ENCODE assay signal across 9 mouse cellular contexts in the genomic region with DNA sequence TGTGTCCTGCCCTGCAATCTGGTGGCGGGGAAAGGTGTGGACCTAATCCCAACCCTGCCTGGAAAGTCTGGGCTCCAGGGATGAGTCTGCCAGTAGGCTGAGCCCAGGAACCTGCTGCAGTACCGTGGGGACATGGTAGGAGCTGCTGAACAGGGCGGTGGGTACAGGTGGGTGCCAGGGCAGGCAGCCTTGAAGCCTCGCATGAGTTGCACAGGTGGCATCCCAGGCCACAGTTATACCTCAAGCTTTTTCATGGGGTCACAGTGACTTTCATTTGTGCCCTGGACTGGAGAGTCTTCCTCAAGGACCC. TPM values are rescaled to one million over a fixed set of nuclear protein-coding genes. Genes with fewer than 3 reads are reported as not detected.
DNase-seq lines count a peak whose midpoint lies in the region; ATAC-seq and TF ChIP-seq lines count a peak whose summit lies in the region.
"Had no signal": no experiment of that assay in that cellular context is flagged by ENCODE, and none has a peak within 500 bp of the region (broad histone marks: within the 10 kb centered on the region; RNA-seq: fewer than 3 reads in every experiment).

No protein-coding gene starts in this region.

- no peak for ATAC-seq in midbrain, embryonic 11.5 days (ENCODE audit: low FRiP score)
- 0 out of 2 replicates have a peak, but pooled peaks have one; percentile 28 for ATAC-seq in limb, embryonic 14.5 days (ENCODE audit: low FRiP score, low read depth)
- ATAC-seq in stomach, embryonic 16.5 days (ENCODE audit: insufficient read depth, low FRiP score): peak; percentile 63; the same call in 1 of the 2 replicates

- H3K27me3 ChIP-seq in midbrain, embryonic 10.5 days (ENCODE audit: low read depth, poor library complexity, severe bottlenecking): no peaks in the 10 kb centered on the region
- H3K27me3 ChIP-seq in midbrain, embryonic 11.5 days (ENCODE audit: control insufficient read depth, insufficient read depth, low read length): no peaks in the 10 kb centered on the region
- no peaks in the 10 kb centered on the region for H3K27me3 ChIP-seq in limb, embryonic 14.5 days (ENCODE audit: control insufficient read depth, insufficient read depth, low read length)
- no peaks in the 10 kb centered on the region for H3K27me3 ChIP-seq in stomach, embryonic 16.5 days (ENCODE audit: control insufficient read depth, insufficient read depth, low read length)

- no peak for DNase-seq in gastrocnemius, adult 2 months
- no peak for DNase-seq in gastrocnemius, adult 8-10 months (ENCODE audit: low spot score in 2 of 2)
- DNase-seq in midbrain, embryonic 10.5 days (ENCODE audit: low spot score): no peak
- DNase-seq in midbrain, embryonic 11.5 days (ENCODE audit: low spot score, missing footprints): no peak
- no peak for DNase-seq in limb, embryonic 14.5 days (ENCODE audit: low spot score)
- DNase-seq in right cerebral cortex, postnatal 36 days (ENCODE audit: low spot score in 2 of 2): no peak
- DNase-seq in gastrocnemius, adult 18-20 months (ENCODE audit: low spot score): no peak
- DNase-seq: layer of hippocampus, adult 9-11 months had no signal

- no peaks in the 10 kb centered on the region for H3K9me3 ChIP-seq in midbrain, embryonic 10.5 days (replicated peaks)
- H3K9me3 ChIP-seq in midbrain, embryonic 11.5 days (ENCODE audit: control insufficient read depth, low read length): no peaks in the 10 kb centered on the region
- H3K9me3 ChIP-seq in limb, embryonic 14.5 days (ENCODE audit: control insufficient read depth, low read length): no peaks in the 10 kb centered on the region
- no peaks in the 10 kb centered on the region for H3K9me3 ChIP-seq in stomach, embryonic 16.5 days (replicated peaks; ENCODE audit: control insufficient read depth, low read length)

- H3K4me3 ChIP-seq in gastrocnemius, adult 2 months: peak overlapping the region; percentile 71
- H3K4me3 ChIP-seq in midbrain, embryonic 10.5 days: peak overlapping the region; percentile 20; the same call in 1 of the 2 replicates
- H3K4me3 ChIP-seq in midbrain, embryonic 11.5 days (ENCODE audit: low read depth, low read length): no peak overlapping the region
- peak overlapping the region; percentile 42 for H3K4me3 ChIP-seq in limb, embryonic 14.5 days (replicated peaks; ENCODE audit: low read length)
- H3K4me3 ChIP-seq in stomach, embryonic 16.5 days (replicated peaks; ENCODE audit: low read length): peak overlapping the region; percentile 49

- intact Hi-C loops in gastrocnemius, adult 2 months (cut with DNase I): no loop called here

- TF ChIP-seq CTCF in gastrocnemius, adult 2 months (IDR thresholded peaks at IDR 0.05): no peak

- no peaks in the 10 kb centered on the region; the same call in 1 of the 2 replicates for H3K36me3 ChIP-seq in midbrain, embryonic 10.5 days
- no peaks in the 10 kb centered on the region for H3K36me3 ChIP-seq in midbrain, embryonic 11.5 days (ENCODE audit: control insufficient read depth, insufficient read depth, low read length)
- no peaks in the 10 kb centered on the region for H3K36me3 ChIP-seq in limb, embryonic 14.5 days (ENCODE audit: control insufficient read depth, insufficient read depth, low read length)
- no peaks in the 10 kb centered on the region for H3K36me3 ChIP-seq in stomach, embryonic 16.5 days (ENCODE audit: control insufficient read depth, insufficient read depth, low read length)

- no peak for TF ChIP-seq POLR2A in limb, embryonic 14.5 days (IDR thresholded peaks at IDR 0.05; ENCODE audit: borderline replicate concordance, extremely low read depth, insufficient read depth, insufficient read length)

- H3K9ac ChIP-seq in midbrain, embryonic 11.5 days (ENCODE audit: low read length): no peak overlapping the region
- H3K9ac ChIP-seq in limb, embryonic 14.5 days (ENCODE audit: low read depth, low read length, severe bottlenecking): peak overlapping the region; percentile 52
- peak overlapping the region; percentile 71 for H3K9ac ChIP-seq in stomach, embryonic 16.5 days (ENCODE audit: low read length)

- 35% methylated on average over 4 of the region's 4 CpGs for WGBS in midbrain, embryonic 10.5 days
- 46% methylated on average over 4 of the region's 4 CpGs for WGBS in midbrain, embryonic 11.5 days
- 23% methylated on average over 4 of the region's 4 CpGs for WGBS in limb, embryonic 14.5 days
- WGBS in stomach, embryonic 16.5 days: 20% methylated on average over 4 of the region's 4 CpGs

- peaks cover 11% of the 10 kb centered on the region for H3K4me1 ChIP-seq in midbrain, embryonic 10.5 days
- peaks cover 6% of the 10 kb centered on the region for H3K4me1 ChIP-seq in midbrain, embryonic 11.5 days (ENCODE audit: control insufficient read depth, insufficient read depth, low read length)
- peaks cover 19% of the 10 kb centered on the region for H3K4me1 ChIP-seq in limb, embryonic 14.5 days (ENCODE audit: control insufficient read depth, insufficient read depth, low read length)
- H3K4me1 ChIP-seq in stomach, embryonic 16.5 days (ENCODE audit: control insufficient read depth, insufficient read depth, low read length): peaks cover 23% of the 10 kb centered on the region

- peak overlapping the region; percentile 84 for H3K27ac ChIP-seq in gastrocnemius, adult 2 months
- peak overlapping the region; percentile 55 for H3K27ac ChIP-seq in midbrain, embryonic 10.5 days (replicated peaks)
- no peak overlapping the region for H3K27ac ChIP-seq in midbrain, embryonic 11.5 days (ENCODE audit: low read depth, low read length)
- peak overlapping the region; percentile 82 for H3K27ac ChIP-seq in limb, embryonic 14.5 days (replicated peaks; ENCODE audit: low read depth, low read length)
- peak overlapping the region; percentile 85 for H3K27ac ChIP-seq in stomach, embryonic 16.5 days (ENCODE audit: low read length)

- no peak overlapping the region; the same call in 1 of the 2 replicates for H3K4me2 ChIP-seq in midbrain, embryonic 11.5 days
- H3K4me2 ChIP-seq in limb, embryonic 14.5 days (replicated peaks; ENCODE audit: low read depth, low read length, severe bottlenecking): peak overlapping the region; percentile 62
- H3K4me2 ChIP-seq in stomach, embryonic 16.5 days (ENCODE audit: low read depth, low read length): peak overlapping the region; percentile 63

RNA-seq across cellular contexts. Expression of gene Fam198a, which starts 0.3 kb away (rescaled TPM):
- 1 to 10 TPM in 1 of 2 experiments, under 1 TPM in 1; 0.97 to 1.6 TPM for total RNA-seq in gastrocnemius, adult 2 months (2021)
- under 1 TPM; 0.31 to 0.94 (median 0.60) TPM for total RNA-seq in gastrocnemius, adult 8-10 months (2022)
- 0.68 and 0.85 TPM in 2 replicates for polyA plus RNA-seq in midbrain, embryonic 10.5 days (2016; fragmentation: Nextera tagmentation; extraction: Ambion mirVana)
- polyA plus RNA-seq in midbrain, embryonic 11.5 days (2014; fragmentation: Nextera tagmentation; extraction: Ambion mirVana): 0.23 and 0.52 TPM in 2 replicates
- polyA plus RNA-seq in limb, embryonic 14.5 days (2012; rRNA removed): 8.7 and 11.4 TPM in 2 replicates
- 6.4 and 6.7 TPM in 2 replicates for polyA plus RNA-seq in limb, embryonic 14.5 days (2014; fragmentation: Nextera tagmentation; extraction: Ambion mirVana)
- 5.8 and 6.7 TPM in 2 replicates for polyA plus RNA-seq in stomach, embryonic 16.5 days (2015; fragmentation: Nextera tagmentation; extraction: Ambion mirVana)
- total RNA-seq in gastrocnemius, adult 18-20 months (2021): under 1 TPM; 0.62 to 0.71 TPM

RNA-seq across cellular contexts. Expression of gene Cyp8b1, which starts 35.0 kb away (rescaled TPM):
- total RNA-seq in gastrocnemius, adult 2 months (2021): not detected
- not detected for total RNA-seq in gastrocnemius, adult 8-10 months (2022)
- not detected in 2 replicates for polyA plus RNA-seq in midbrain, embryonic 10.5 days (2016; fragmentation: Nextera tagmentation; extraction: Ambion mirVana)
- not detected in 2 replicates for polyA plus RNA-seq in midbrain, embryonic 11.5 days (2014; fragmentation: Nextera tagmentation; extraction: Ambion mirVana)
- polyA plus RNA-seq in limb, embryonic 14.5 days (2012; rRNA removed): not detected in 2 replicates
- polyA plus RNA-seq in limb, embryonic 14.5 days (2014; fragmentation: Nextera tagmentation; extraction: Ambion mirVana): not detected in 2 replicates
- 0.35 and 0.37 TPM in 2 replicates for polyA plus RNA-seq in stomach, embryonic 16.5 days (2015; fragmentation: Nextera tagmentation; extraction: Ambion mirVana)
- not detected for total RNA-seq in gastrocnemius, adult 18-20 months (2021)

RNA-seq across cellular contexts. Expression of gene Pomgnt2, which starts 45.8 kb away (rescaled TPM):
- 10 to 100 TPM; 14.9 to 16.7 TPM for total RNA-seq in gastrocnemius, adult 2 months (2021)
- 10 to 100 TPM; 14.1 to 17.8 (median 16.4) TPM for total RNA-seq in gastrocnemius, adult 8-10 months (2022)
- 13.1 and 14.6 TPM in 2 replicates for polyA plus RNA-seq in midbrain, embryonic 10.5 days (2016; fragmentation: Nextera tagmentation; extraction: Ambion mirVana)
- 8.9 and 9.7 TPM in 2 replicates for polyA plus RNA-seq in midbrain, embryonic 11.5 days (2014; fragmentation: Nextera tagmentation; extraction: Ambion mirVana)
- polyA plus RNA-seq in limb, embryonic 14.5 days (2012; rRNA removed): 20.3 and 24.6 TPM in 2 replicates
- 14.6 and 15.9 TPM in 2 replicates for polyA plus RNA-seq in limb, embryonic 14.5 days (2014; fragmentation: Nextera tagmentation; extraction: Ambion mirVana)
- 15.6 and 16.2 TPM in 2 replicates for polyA plus RNA-seq in stomach, embryonic 16.5 days (2015; fragmentation: Nextera tagmentation; extraction: Ambion mirVana)
- total RNA-seq in gastrocnemius, adult 18-20 months (2021): 10 to 100 TPM; 15.9 to 16.6 TPM

RNA-seq across cellular contexts. Expression of gene Ackr2, which starts 52.9 kb away (rescaled TPM):
- total RNA-seq in gastrocnemius, adult 2 months (2021): 1 to 10 TPM; 1.2 to 3.6 TPM
- total RNA-seq in gastrocnemius, adult 8-10 months (2022): 1 to 10 TPM in 1 of 4 experiments, under 1 TPM in 3; 0.61 to 1.2 (median 0.64) TPM
- 0.78 and 0.84 TPM in 2 replicates for polyA plus RNA-seq in midbrain, embryonic 10.5 days (2016; fragmentation: Nextera tagmentation; extraction: Ambion mirVana)
- polyA plus RNA-seq in midbrain, embryonic 11.5 days (2014; fragmentation: Nextera tagmentation; extraction: Ambion mirVana): 1.6 and 1.7 TPM in 2 replicates
- 0.25 and 0.32 TPM in 2 replicates for polyA plus RNA-seq in limb, embryonic 14.5 days (2012; rRNA removed)
- 0.26 and 0.40 TPM in 2 replicates for polyA plus RNA-seq in limb, embryonic 14.5 days (2014; fragmentation: Nextera tagmentation; extraction: Ambion mirVana)
- polyA plus RNA-seq in stomach, embryonic 16.5 days (2015; fragmentation: Nextera tagmentation; extraction: Ambion mirVana): 0.45 and 0.63 TPM in 2 replicates
- 1 to 10 TPM in 1 of 2 experiments, under 1 TPM in 1; 0.64 to 1.8 TPM for total RNA-seq in gastrocnemius, adult 18-20 months (2021)
